Mouse (Mus musculus) liver, embryonic 14.5 days (tissue): ENCODE measurements around the gene Ptchd1. TPM values are rescaled to one million over a fixed set of nuclear protein-coding genes. Genes with fewer than 3 reads are reported as not detected.

Source experiments
- ATAC-seq: fragments of 200-750 bp; cut with Nextera tagmentation; 2 replicates; pipeline ENCODE4 v1.8.0; 2017; ENCODE audit warnings: moderate number of reproducible peaks, mild to moderate bottlenecking, moderate library complexity; ENCODE audit not compliant: insufficient read depth
- DNase-seq, 3 experiments: peaks; one replicate each; pipeline ENCODE4 v3.0.0-alpha.2; 2012 to 2013; ENCODE audit warnings: low read depth in 3 of 3, low spot score in 3 of 3
- H3K27ac ChIP-seq: fragments of 300-500 bp; sonication (generic); 2 replicates; pipeline ENCODE4 v1.5.1; 2014; ENCODE audit warnings: moderate library complexity, mild to moderate bottlenecking, control low read depth, inconsistent platforms
- H3K27me3 ChIP-seq: fragments of 300-500 bp; sonication (generic); 2 replicates; pipeline ENCODE4 v1.6.1; 2014; ENCODE audit warnings: mild to moderate bottlenecking, low read length, moderate library complexity; ENCODE audit not compliant: control insufficient read depth, insufficient read depth
- H3K36me3 ChIP-seq: fragments of 300-500 bp; sonication (generic); replicated peaks from 2 replicates; pipeline ENCODE4 v1.6.1; 2014; ENCODE audit warnings: low read depth; ENCODE audit not compliant: control insufficient read depth, insufficient read depth
- H3K4me1 ChIP-seq, 2 experiments: fragments of 200-500 bp in 1 of 2; fragments of 300-500 bp in 1 of 2; sonication (generic) in 1 of 2; replicated peaks; 2 replicates each; pipeline ENCODE4 v1.6.1; 2012 to 2014; ENCODE audit warnings: antibody characterized with exemption in 1 of 2, inconsistent platforms in 1 of 2, low read length in 1 of 2; ENCODE audit not compliant: control insufficient read depth in 2 of 2, insufficient read depth in 2 of 2
- H3K4me2 ChIP-seq: fragments of 300-500 bp; sonication (generic); 2 replicates; pipeline ENCODE4 v1.6.1; 2014; ENCODE audit warnings: low read depth, mild to moderate bottlenecking, control low read depth, moderate library complexity
- H3K4me3 ChIP-seq, 2 experiments: fragments of 200-500 bp in 1 of 2; fragments of 300-500 bp in 1 of 2; sonication (generic) in 1 of 2; 2 replicates each; pipeline ENCODE4 v1.5.1; 2012 to 2014; ENCODE audit warnings: low read depth in 2 of 2, low read length in 2 of 2, mild to moderate bottlenecking in 2 of 2, control low read depth in 1 of 2, inconsistent platforms in 1 of 2, moderate library complexity in 1 of 2; ENCODE audit not compliant: insufficient read depth in 1 of 2
- H3K9ac ChIP-seq: fragments of 300-500 bp; sonication (generic); replicated peaks from 2 replicates; pipeline ENCODE4 v1.6.1; 2014; ENCODE audit warnings: mild to moderate bottlenecking, control low read depth, moderate library complexity
- H3K9me3 ChIP-seq: fragments of 300-500 bp; sonication (generic); 2 replicates; pipeline ENCODE4 v1.6.1; 2016; ENCODE audit warnings: low read length, mixed read lengths; ENCODE audit not compliant: control insufficient read depth
- CTCF ChIP-seq: IDR thresholded peaks from 2 replicates; pipeline ENCODE4 v1.5.1; 2016; ENCODE audit warnings: antibody characterized with exemption, low read depth, control low read depth
- EP300 ChIP-seq: IDR thresholded peaks from 2 replicates; pipeline ENCODE4 v1.6.1; 2016; ENCODE audit warnings: antibody characterized with exemption, low read depth
- polyA plus RNA-seq, 2 experiments: library from polyadenylated mRNA; depleted of rRNA in 1 of 2; stranded (reverse) in 1 of 2; unstranded in 1 of 2; fragments of >200 nt; fragmentation: Nextera tagmentation in 1 of 2; extraction: Ambion mirVana in 1 of 2; gene quantifications; 2 replicates each; pipeline versions ENCODE4 v1.2.1 to v1.2.3; 2012 to 2014

Ptchd1 gene
- polyA plus RNA-seq, 2 experiments, result 0.01 TPM; not detected in 1

GRCm38 (mm10) chrX:155579791-155580190 is 43.8 kb downstream of the Ptchd1 start:
- Histone ChIP-seq H3K9me3 (no peaks in the 10 kb centered on the region), H3K9ac (no peak overlapping the region)
- DNase-seq, result no peak

DNA sequence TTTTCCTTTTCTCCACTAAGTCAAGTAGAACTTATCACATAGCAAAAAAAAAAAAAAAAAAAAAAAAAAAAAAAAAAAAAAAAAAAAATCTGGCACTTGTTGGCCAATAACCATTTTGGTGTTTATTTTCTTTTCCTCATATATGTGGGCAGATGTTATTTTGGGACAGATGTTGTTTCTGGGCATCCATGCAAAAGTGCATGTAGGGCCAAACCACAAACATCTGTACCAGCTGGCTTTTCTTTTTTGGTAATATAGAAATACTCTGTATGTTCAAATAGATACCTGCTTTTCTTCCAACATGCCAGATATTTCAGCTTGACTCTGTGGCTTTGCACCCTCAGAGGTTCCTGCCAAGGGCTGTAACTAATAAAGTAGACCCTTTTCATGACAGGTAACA is 51.2 kb downstream of the Ptchd1 start:
- no peak overlapping the region for H3K4me2 ChIP-seq

More at GRCm38 (mm10) chrX:155579791-155580190, 43.8 kb downstream of the Ptchd1 start:
- Histone ChIP-seq H3K27me3 (no peaks in the 10 kb centered on the region), H3K4me2 (no peak overlapping the region), H3K4me3 (no peak overlapping the region), H3K4me1 (no peaks in the 10 kb centered on the region), H3K36me3 (no peaks in the 10 kb centered on the region), H3K27ac (no peak overlapping the region)
- no peak for ATAC-seq
- TF ChIP-seq CTCF, result no peak
- no peak for TF ChIP-seq EP300

DNA sequence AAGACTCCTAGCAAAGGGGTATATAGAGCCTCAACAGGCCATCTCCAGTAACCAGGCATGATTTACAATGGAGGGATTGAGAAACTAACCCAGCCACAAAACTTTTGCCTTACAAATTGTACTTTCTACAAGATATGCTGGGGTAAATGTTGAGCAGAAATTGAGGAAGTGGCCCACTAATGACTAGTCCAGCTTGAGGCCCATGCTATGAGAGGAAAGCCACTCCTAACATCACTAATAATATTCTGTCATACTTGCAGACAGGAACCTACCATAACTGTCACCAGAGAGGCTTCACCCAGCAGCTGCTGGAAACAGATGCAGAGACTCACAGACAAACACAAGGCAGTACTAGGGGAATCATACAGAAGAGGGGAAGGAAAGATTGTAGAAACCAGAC is 79.8 kb downstream of the Ptchd1 start:
- DNase-seq, result no peak
- TF ChIP-seq CTCF, result no peak
- TF ChIP-seq EP300, result no peak
- Histone ChIP-seq H3K4me1 (no peaks in the 10 kb centered on the region), H3K9ac (no peak overlapping the region), H3K27ac (no peak overlapping the region), H3K27me3 (no peaks in the 10 kb centered on the region), H3K9me3 (no peaks in the 10 kb centered on the region), H3K4me2 (no peak overlapping the region), H3K36me3 (no peaks in the 10 kb centered on the region), H3K4me3 (no peak overlapping the region)
- no peak for ATAC-seq

More for the DNA sequence above, 51.2 kb downstream of the Ptchd1 start:
- DNase-seq (no peak), ATAC-seq (no peak)
- Histone ChIP-seq H3K27ac (no peak overlapping the region), H3K9ac (no peak overlapping the region), H3K27me3 (no peaks in the 10 kb centered on the region), H3K4me1 (no peaks in the 10 kb centered on the region), H3K4me3 (no peak overlapping the region), H3K36me3 (no peaks in the 10 kb centered on the region), H3K9me3 (no peaks in the 10 kb centered on the region)
- TF ChIP-seq EP300 (no peak), CTCF (no peak)

Other genes with a start within 250 kb of the Ptchd1 start
- gene Gm15155, start 927 bp upstream of the Ptchd1 start, polyA plus RNA-seq (2012; rRNA removed), result not detected in 2 replicates
- not detected in 2 replicates for gene Gm15155, start 927 bp upstream of the Ptchd1 start, polyA plus RNA-seq (2014; fragmentation: Nextera tagmentation; extraction: Ambion mirVana)